Mouse (Mus musculus): ENCODE results near the gene Ttll8. TPM values are rescaled to one million over a fixed set of nuclear protein-coding genes. Genes with fewer than 3 reads are reported as not detected.
A peak's percentile ranks its signal among the peaks of the same experiment; 100 is the strongest.

Gene Ttll8
- polyA plus RNA-seq, 1 experiment from 2014 or later, result not detected

GRCm38 (mm10) chr15:88843486-88844097 lies 110.6 kb downstream of the Ttll8 start:
- ATAC-seq (replicated peaks; ENCODE audit: low FRiP score, low read depth) (no peak; the same call in 1 of the 2 replicates), DNase-seq (ENCODE audit: low spot score) (peak; percentile 44)
- Histone ChIP-seq H3K27me3 (ENCODE audit: insufficient read depth, low read length) (no peaks in the 10 kb centered on the region), H3K9ac (ENCODE audit: low read depth, low read length) (no peak overlapping the region), H3K4me1 (replicated peaks; ENCODE audit: insufficient read depth, low read length) (peaks cover 16% of the 10 kb centered on the region), H3K27ac (no peak overlapping the region), H3K9me3 (replicated peaks; ENCODE audit: low read length) (no peaks in the 10 kb centered on the region), H3K36me3 (ENCODE audit: insufficient read depth, low read length) (no peaks in the 10 kb centered on the region), H3K4me3 (replicated peaks; ENCODE audit: low read depth, low read length) (no peak overlapping the region), H3K4me2 (ENCODE audit: low read length) (no peak overlapping the region)
- 0 out of 2 replicates have a peak, but pooled peaks have one; percentile 8 for TF ChIP-seq CTCF (IDR thresholded peaks at IDR 0.05; ENCODE audit: low read depth)
- WGBS, result 31% methylated on average over 8 of the region's 8 CpGs

DNA sequence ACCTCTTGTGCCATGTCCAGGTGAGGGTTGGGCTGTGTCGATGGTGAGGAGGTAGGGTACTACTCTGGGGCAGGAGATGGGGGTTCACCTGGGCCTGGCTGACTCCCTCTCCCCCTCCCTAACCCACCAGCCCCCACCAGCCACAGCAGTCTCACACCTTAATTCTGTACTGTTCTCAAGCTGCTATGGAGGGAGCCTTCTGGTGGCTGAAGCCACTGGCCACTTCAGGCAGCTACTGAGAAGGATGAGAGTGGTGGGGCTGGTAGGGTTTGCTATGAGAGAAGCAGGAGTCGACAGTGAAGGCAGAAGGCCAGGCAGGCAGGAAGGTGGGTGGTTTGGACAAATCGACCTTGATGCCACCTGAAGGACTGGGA lies 111.9 kb downstream of the Ttll8 start:
- Histone ChIP-seq H3K9ac (ENCODE audit: low read depth, low read length) (no peak overlapping the region), H3K27me3 (ENCODE audit: insufficient read depth, low read length) (no peaks in the 10 kb centered on the region), H3K36me3 (ENCODE audit: insufficient read depth, low read length) (no peaks in the 10 kb centered on the region), H3K4me2 (ENCODE audit: low read length) (no peak overlapping the region), H3K27ac (no peak overlapping the region), H3K4me3 (replicated peaks; ENCODE audit: low read depth, low read length) (no peak overlapping the region), H3K4me1 (replicated peaks; ENCODE audit: insufficient read depth, low read length) (peaks cover 24% of the 10 kb centered on the region), H3K9me3 (replicated peaks; ENCODE audit: low read length) (no peaks in the 10 kb centered on the region)
- ATAC-seq (replicated peaks; ENCODE audit: low FRiP score, low read depth) (no peak), DNase-seq (ENCODE audit: low spot score) (no peak)
- TF ChIP-seq CTCF (IDR thresholded peaks at IDR 0.05; ENCODE audit: low read depth), result no peak
- 72% methylated on average over 3 of the region's 3 CpGs for WGBS

DNA sequence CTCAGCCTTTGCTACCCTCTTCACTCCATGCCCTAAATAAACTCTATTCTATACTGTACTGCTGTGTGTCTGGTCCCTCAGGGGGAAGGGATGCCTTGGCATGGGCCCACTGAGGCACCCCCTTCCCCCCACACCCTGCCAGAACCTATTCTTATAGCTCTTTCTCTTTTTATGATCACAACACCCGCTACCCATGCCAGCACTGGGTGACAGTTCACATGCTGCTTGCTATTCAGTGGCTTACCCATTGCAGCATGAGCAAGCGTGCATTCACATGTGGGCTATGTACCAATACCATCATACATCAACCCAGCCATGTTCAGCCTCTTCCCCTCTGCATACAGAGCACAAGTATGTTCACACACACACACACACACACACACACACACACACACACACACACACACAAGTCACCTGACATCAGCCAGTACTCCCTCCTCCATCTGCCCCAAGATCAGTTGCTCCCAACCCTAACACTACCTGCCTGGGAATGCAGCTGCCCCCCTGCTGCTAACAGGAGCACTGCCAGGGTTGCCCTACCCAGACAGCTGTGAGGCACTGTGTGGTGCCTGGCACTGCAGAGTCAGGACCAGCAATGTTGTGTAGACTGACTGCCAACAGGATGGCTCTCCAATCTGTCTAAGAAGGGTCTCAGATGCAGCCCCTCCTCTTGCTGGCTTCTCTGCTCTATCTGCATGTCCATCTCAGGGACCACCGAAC lies 112.5 kb downstream of the Ttll8 start:
- H3K9ac ChIP-seq (ENCODE audit: low read depth, low read length), result no peak overlapping the region
- no peaks in the 10 kb centered on the region for H3K9me3 ChIP-seq (replicated peaks; ENCODE audit: low read length)
- peaks cover 24% of the 10 kb centered on the region for H3K4me1 ChIP-seq (replicated peaks; ENCODE audit: insufficient read depth, low read length)
- ATAC-seq (replicated peaks; ENCODE audit: low FRiP score, low read depth) (no peak), DNase-seq (ENCODE audit: low spot score) (no peak)
- H3K4me2 ChIP-seq (ENCODE audit: low read length), result no peak overlapping the region
- 84% methylated on average over 3 of the region's 3 CpGs for WGBS
- no peak for TF ChIP-seq CTCF (IDR thresholded peaks at IDR 0.05; ENCODE audit: low read depth)
- no peaks in the 10 kb centered on the region for H3K36me3 ChIP-seq (ENCODE audit: insufficient read depth, low read length)
- no peak overlapping the region for H3K4me3 ChIP-seq (replicated peaks; ENCODE audit: low read depth, low read length)
- H3K27me3 ChIP-seq (ENCODE audit: insufficient read depth, low read length), result no peaks in the 10 kb centered on the region
- H3K27ac ChIP-seq, result no peak overlapping the region

GRCm38 (mm10) chr15:88841160-88841559 lies 113.1 kb downstream of the Ttll8 start:
- ATAC-seq (replicated peaks; ENCODE audit: low FRiP score, low read depth) (no peak), DNase-seq (ENCODE audit: low spot score) (no peak)
- Histone ChIP-seq H3K27me3 (ENCODE audit: insufficient read depth, low read length) (no peaks in the 10 kb centered on the region), H3K9me3 (replicated peaks; ENCODE audit: low read length) (no peaks in the 10 kb centered on the region), H3K4me3 (replicated peaks; ENCODE audit: low read depth, low read length) (no peak overlapping the region), H3K9ac (ENCODE audit: low read depth, low read length) (no peak overlapping the region), H3K36me3 (ENCODE audit: insufficient read depth, low read length) (no peaks in the 10 kb centered on the region), H3K4me2 (ENCODE audit: low read length) (no peak overlapping the region), H3K4me1 (replicated peaks; ENCODE audit: insufficient read depth, low read length) (peaks cover 24% of the 10 kb centered on the region), H3K27ac (no peak overlapping the region)
- WGBS, result 90% methylated on average over 2 of the region's 2 CpGs
- TF ChIP-seq CTCF (IDR thresholded peaks at IDR 0.05; ENCODE audit: low read depth), result no peak

Other genes starting within 250 kb of the Ttll8 start
- gene Brd1, start 220.2 kb downstream of the Ttll8 start, polyA plus RNA-seq (2015; fragmentation: Nextera tagmentation; extraction: Ambion mirVana), result 16.5 and 16.9 TPM in 2 replicates
- gene Zbed4, start 202.8 kb downstream of the Ttll8 start, polyA plus RNA-seq (2015; fragmentation: Nextera tagmentation; extraction: Ambion mirVana), result 11.8 and 13.3 TPM in 2 replicates
- gene Alg12, start 135.1 kb downstream of the Ttll8 start, polyA plus RNA-seq (2015; fragmentation: Nextera tagmentation; extraction: Ambion mirVana), result 9.8 and 11.2 TPM in 2 replicates
- gene Creld2, start 134.8 kb downstream of the Ttll8 start, polyA plus RNA-seq (2015; fragmentation: Nextera tagmentation; extraction: Ambion mirVana), result 79.0 and 89.8 TPM in 2 replicates
- 83.4 and 88.6 TPM in 2 replicates for gene Pim3, start 92.2 kb downstream of the Ttll8 start, polyA plus RNA-seq (2015; fragmentation: Nextera tagmentation; extraction: Ambion mirVana)
- gene Mlc1, start 24.6 kb upstream of the Ttll8 start, polyA plus RNA-seq (2015; fragmentation: Nextera tagmentation; extraction: Ambion mirVana), result 0.07 TPM in 1 of 2 replicates, not detected in the other
- gene Mov10l1, start 28.5 kb upstream of the Ttll8 start, polyA plus RNA-seq (2015; fragmentation: Nextera tagmentation; extraction: Ambion mirVana), result not detected in 2 replicates
- 0.04 and 0.05 TPM in 2 replicates for gene Panx2, start 105.3 kb upstream of the Ttll8 start, polyA plus RNA-seq (2015; fragmentation: Nextera tagmentation; extraction: Ambion mirVana)
- 48.9 and 50.3 TPM in 2 replicates for gene Trabd, start 120.7 kb upstream of the Ttll8 start, polyA plus RNA-seq (2015; fragmentation: Nextera tagmentation; extraction: Ambion mirVana)
- gene Selenoo, start 134.7 kb upstream of the Ttll8 start, polyA plus RNA-seq (2015; fragmentation: Nextera tagmentation; extraction: Ambion mirVana), result 18.3 and 21.3 TPM in 2 replicates
- 6.6 and 7.4 TPM in 2 replicates for gene Tubgcp6, start 168.7 kb upstream of the Ttll8 start, polyA plus RNA-seq (2015; fragmentation: Nextera tagmentation; extraction: Ambion mirVana)
- gene Hdac10, start 174.3 kb upstream of the Ttll8 start, polyA plus RNA-seq (2015; fragmentation: Nextera tagmentation; extraction: Ambion mirVana), result 12.8 and 13.2 TPM in 2 replicates
- gene Mapk12, start 186.3 kb upstream of the Ttll8 start, polyA plus RNA-seq (2015; fragmentation: Nextera tagmentation; extraction: Ambion mirVana), result 12.3 and 13.5 TPM in 2 replicates
- 7.5 and 9.3 TPM in 2 replicates for gene Mapk11, start 195.2 kb upstream of the Ttll8 start, polyA plus RNA-seq (2015; fragmentation: Nextera tagmentation; extraction: Ambion mirVana)
- gene Plxnb2, start 226.4 kb upstream of the Ttll8 start, polyA plus RNA-seq (2015; fragmentation: Nextera tagmentation; extraction: Ambion mirVana), result 126 and 130 TPM in 2 replicates
- gene Dennd6b, start 242.1 kb upstream of the Ttll8 start, polyA plus RNA-seq (2015; fragmentation: Nextera tagmentation; extraction: Ambion mirVana), result 10.4 and 11.7 TPM in 2 replicates